Mouse (Mus musculus): ENCODE data around the gene Adgrl4. TPM values are rescaled to one million over a fixed set of nuclear protein-coding genes. Genes with fewer than 3 reads are reported as not detected.

Gene Adgrl4
- polyA plus RNA-seq, 1 experiment from 2014 or later: 7.5 TPM

GRCm38 (mm10) chr3:151438364-151438763 is 677 bp downstream of the Adgrl4 start:
- H3K4me1 ChIP-seq: peaks cover 5% of the 10 kb centered on the region; the same call in 1 of the 2 replicates
- no peak overlapping the region for H3K4me2 ChIP-seq
- no peak overlapping the region for H3K9ac ChIP-seq
- no peak for ATAC-seq (ENCODE audit: insufficient number of reproducible peaks, low FRiP score, low TSS enrichment, low read depth)
- no peaks in the 10 kb centered on the region for H3K36me3 ChIP-seq
- H3K4me3 ChIP-seq: no peak overlapping the region
- WGBS: 75% methylated on average over 5 of the region's 5 CpGs
- no peaks in the 10 kb centered on the region for H3K27me3 ChIP-seq
- no peak overlapping the region for H3K27ac ChIP-seq
- no peaks in the 10 kb centered on the region for H3K9me3 ChIP-seq

GRCm38 (mm10) chr3:151439976-151440375 is 2.3 kb downstream of the Adgrl4 start:
- 65% methylated on average over 2 of the region's 2 CpGs for WGBS
- no peak overlapping the region for H3K27ac ChIP-seq

GRCm38 (mm10) chr3:151442026-151442425 is 4.3 kb downstream of the Adgrl4 start:
- Histone ChIP-seq H3K4me1 (peaks cover 5% of the 10 kb centered on the region; the same call in 1 of the 2 replicates), H3K4me2 (no peak overlapping the region), H3K27ac (no peak overlapping the region), H3K36me3 (no peaks in the 10 kb centered on the region), H3K4me3 (no peak overlapping the region), H3K9me3 (no peaks in the 10 kb centered on the region), H3K9ac (no peak overlapping the region), H3K27me3 (no peaks in the 10 kb centered on the region)
- WGBS: 83% methylated on average over 2 of the region's 2 CpGs
- no peak for ATAC-seq (ENCODE audit: insufficient number of reproducible peaks, low FRiP score, low TSS enrichment, low read depth)

More at GRCm38 (mm10) chr3:151439976-151440375, 2.3 kb downstream of the Adgrl4 start:
- Histone ChIP-seq H3K4me3 (no peak overlapping the region), H3K27me3 (no peaks in the 10 kb centered on the region), H3K9me3 (no peaks in the 10 kb centered on the region), H3K9ac (no peak overlapping the region), H3K4me2 (no peak overlapping the region), H3K36me3 (no peaks in the 10 kb centered on the region), H3K4me1 (peaks cover 5% of the 10 kb centered on the region; the same call in 1 of the 2 replicates)
- ATAC-seq (ENCODE audit: insufficient number of reproducible peaks, low FRiP score, low TSS enrichment, low read depth): no peak

GRCm38 (mm10) chr3:151443486-151443885 is 5.8 kb downstream of the Adgrl4 start:
- Histone ChIP-seq H3K27me3 (no peaks in the 10 kb centered on the region), H3K9me3 (no peaks in the 10 kb centered on the region), H3K4me1 (no peaks in the 10 kb centered on the region), H3K4me2 (no peak overlapping the region), H3K9ac (no peak overlapping the region), H3K36me3 (no peaks in the 10 kb centered on the region), H3K27ac (no peak overlapping the region), H3K4me3 (no peak overlapping the region)
- 74% methylated on average over 5 of the region's 5 CpGs for WGBS
- ATAC-seq (ENCODE audit: insufficient number of reproducible peaks, low FRiP score, low TSS enrichment, low read depth): no peak

GRCm38 (mm10) chr3:151444284-151444683 is 6.6 kb downstream of the Adgrl4 start:
- Histone ChIP-seq H3K27me3 (no peaks in the 10 kb centered on the region), H3K27ac (no peak overlapping the region), H3K4me2 (no peak overlapping the region), H3K9me3 (no peaks in the 10 kb centered on the region), H3K9ac (no peak overlapping the region), H3K4me1 (no peaks in the 10 kb centered on the region), H3K4me3 (no peak overlapping the region), H3K36me3 (no peaks in the 10 kb centered on the region)
- 80% methylated on average over 4 of the region's 4 CpGs for WGBS
- no peak for ATAC-seq (ENCODE audit: insufficient number of reproducible peaks, low FRiP score, low TSS enrichment, low read depth)

GRCm38 (mm10) chr3:151445936-151446335 is 8.2 kb downstream of the Adgrl4 start:
- H3K36me3 ChIP-seq: no peaks in the 10 kb centered on the region
- no peak overlapping the region for H3K4me2 ChIP-seq
- H3K9ac ChIP-seq: no peak overlapping the region
- H3K9me3 ChIP-seq: no peaks in the 10 kb centered on the region
- no peak for ATAC-seq (ENCODE audit: insufficient number of reproducible peaks, low FRiP score, low TSS enrichment, low read depth)
- H3K4me1 ChIP-seq: no peaks in the 10 kb centered on the region
- H3K4me3 ChIP-seq: no peak overlapping the region
- H3K27me3 ChIP-seq: no peaks in the 10 kb centered on the region
- H3K27ac ChIP-seq: no peak overlapping the region
- WGBS: 48% methylated on average over 2 of the region's 2 CpGs

- no peaks in the 10 kb centered on the region for H3K36me3 ChIP-seq
- H3K27me3 ChIP-seq: no peaks in the 10 kb centered on the region
- H3K9ac ChIP-seq: no peak overlapping the region
- no peaks in the 10 kb centered on the region for H3K4me1 ChIP-seq
- WGBS: 53% methylated on average over 6 of the region's 6 CpGs
- no peak overlapping the region for H3K4me3 ChIP-seq
- no peak for ATAC-seq (ENCODE audit: insufficient number of reproducible peaks, low FRiP score, low TSS enrichment, low read depth)
- no peak overlapping the region for H3K4me2 ChIP-seq
- H3K27ac ChIP-seq: no peak overlapping the region
- H3K9me3 ChIP-seq: no peaks in the 10 kb centered on the region
These were observed 17.5 kb downstream of the Adgrl4 start for GRCm38 (mm10) chr3:151454985-151455701.

DNA sequence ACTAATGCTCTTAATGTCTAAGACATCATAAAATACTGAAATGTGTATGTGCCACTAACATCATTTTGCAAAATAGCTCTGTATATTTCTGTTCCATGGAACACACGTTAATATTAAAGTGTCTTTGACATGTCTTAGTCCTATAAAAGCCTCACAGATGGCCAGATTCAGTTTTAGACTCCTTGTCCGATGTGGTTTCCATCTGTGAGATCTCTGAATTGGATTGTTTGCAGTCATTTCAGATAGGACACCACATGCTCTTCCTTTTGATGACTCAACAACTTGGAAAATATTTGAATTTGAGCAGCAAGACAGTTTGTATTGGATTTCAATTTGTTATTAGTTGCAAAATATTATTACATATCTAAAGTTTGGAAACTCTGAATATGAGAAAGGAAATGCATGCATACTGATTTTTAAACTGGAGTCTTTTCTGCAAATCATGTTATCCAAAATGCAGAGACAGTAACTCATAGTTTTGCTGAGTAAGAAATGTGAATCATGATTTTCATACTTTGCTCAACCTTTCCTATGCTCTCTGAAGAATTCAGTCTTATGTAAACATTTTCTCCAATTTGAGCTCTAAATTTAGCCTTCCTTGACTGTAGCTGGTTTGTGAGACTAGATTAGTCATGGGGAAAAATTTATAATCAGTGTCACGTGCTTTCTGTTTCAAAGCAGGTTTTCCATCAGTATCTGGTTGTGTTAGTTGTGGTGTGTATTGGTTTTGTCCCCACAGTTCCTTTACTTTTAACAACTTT is 21.9 kb downstream of the Adgrl4 start:
- H3K9ac ChIP-seq: no peak overlapping the region
- no peak overlapping the region for H3K27ac ChIP-seq
- no peaks in the 10 kb centered on the region for H3K9me3 ChIP-seq
- H3K4me3 ChIP-seq: no peak overlapping the region
- ATAC-seq (ENCODE audit: insufficient number of reproducible peaks, low FRiP score, low TSS enrichment, low read depth): no peak
- H3K27me3 ChIP-seq: no peaks in the 10 kb centered on the region
- no peaks in the 10 kb centered on the region for H3K36me3 ChIP-seq
- no peak overlapping the region for H3K4me2 ChIP-seq
- no peaks in the 10 kb centered on the region for H3K4me1 ChIP-seq
- WGBS: 68% methylated on average over 3 of the region's 3 CpGs

DNA sequence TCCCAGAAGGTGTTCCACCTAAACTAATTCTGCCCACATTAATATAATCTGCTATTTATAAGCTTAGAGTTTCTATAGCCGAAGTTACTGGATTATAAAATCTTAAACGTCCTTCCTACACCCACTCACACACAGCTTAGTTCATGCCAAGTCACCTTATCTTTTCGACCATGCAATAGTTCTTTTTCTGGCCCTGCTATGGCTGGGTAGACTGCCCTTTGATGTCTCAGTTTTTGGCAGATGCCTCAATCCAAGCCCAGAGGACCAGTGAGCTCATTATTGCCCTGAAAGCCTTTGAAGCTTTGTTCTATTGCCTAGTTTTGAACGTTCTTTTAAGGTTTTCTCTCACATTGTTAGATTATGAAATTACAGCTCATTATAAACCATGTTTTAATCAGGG is 27.5 kb downstream of the Adgrl4 start:
- Histone ChIP-seq H3K4me1 (no peaks in the 10 kb centered on the region), H3K27ac (no peak overlapping the region), H3K27me3 (no peaks in the 10 kb centered on the region), H3K4me3 (no peak overlapping the region), H3K9ac (no peak overlapping the region), H3K4me2 (no peak overlapping the region), H3K9me3 (no peaks in the 10 kb centered on the region), H3K36me3 (no peaks in the 10 kb centered on the region)
- 46% methylated on average over 4 of the region's 4 CpGs for WGBS
- no peak for ATAC-seq (ENCODE audit: insufficient number of reproducible peaks, low FRiP score, low TSS enrichment, low read depth)

DNA sequence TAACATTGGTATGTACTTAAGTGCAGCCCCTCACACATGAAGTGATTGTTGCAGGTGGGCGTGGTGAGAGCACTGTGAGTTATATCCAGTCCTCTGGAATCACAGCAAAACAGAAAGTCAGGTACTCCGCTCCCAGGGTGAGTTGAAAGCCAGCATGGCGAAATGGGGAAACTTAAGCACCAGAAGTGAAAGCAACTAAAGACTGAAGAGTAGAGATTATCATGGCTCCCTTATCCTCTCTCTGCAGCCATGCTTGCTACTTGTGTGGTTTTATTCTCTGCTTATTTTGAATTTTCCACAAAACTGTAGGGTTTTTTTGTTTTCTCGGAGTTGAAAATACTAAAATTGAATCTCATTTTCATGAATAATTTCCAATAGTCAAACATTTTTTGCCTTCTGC is 51.2 kb downstream of the Adgrl4 start:
- WGBS: 92% methylated on average over 4 of the region's 4 CpGs
- no peak overlapping the region for H3K27ac ChIP-seq
- no peak for ATAC-seq (ENCODE audit: insufficient number of reproducible peaks, low FRiP score, low TSS enrichment, low read depth)
- no peaks in the 10 kb centered on the region for H3K36me3 ChIP-seq
- no peaks in the 10 kb centered on the region for H3K9me3 ChIP-seq
- no peaks in the 10 kb centered on the region for H3K27me3 ChIP-seq
- H3K9ac ChIP-seq: no peak overlapping the region
- H3K4me3 ChIP-seq: no peak overlapping the region
- H3K4me1 ChIP-seq: no peaks in the 10 kb centered on the region
- no peak overlapping the region for H3K4me2 ChIP-seq

DNA sequence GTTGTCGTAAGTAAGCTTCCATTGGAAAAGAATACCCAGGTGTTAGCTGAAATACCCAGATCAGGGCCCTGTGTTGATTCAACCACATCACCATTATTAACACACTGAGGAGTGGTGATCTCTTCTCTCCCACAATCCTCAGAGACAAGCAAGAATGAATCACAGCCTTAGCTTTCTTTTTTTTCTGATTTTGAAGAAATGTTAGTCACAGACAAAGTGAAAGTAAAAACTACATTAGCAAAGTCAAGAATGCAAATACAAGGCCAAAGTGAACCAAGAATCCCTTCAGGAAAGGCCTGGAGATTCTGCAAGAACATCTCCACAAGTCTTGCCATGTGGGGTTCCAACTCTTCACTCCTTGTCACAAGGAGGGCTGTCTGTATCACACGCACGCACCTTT is 67.9 kb downstream of the Adgrl4 start:
- Histone ChIP-seq H3K36me3 (no peaks in the 10 kb centered on the region), H3K4me1 (no peaks in the 10 kb centered on the region), H3K27ac (no peak overlapping the region), H3K27me3 (no peaks in the 10 kb centered on the region), H3K9me3 (no peaks in the 10 kb centered on the region), H3K9ac (no peak overlapping the region), H3K4me2 (no peak overlapping the region), H3K4me3 (no peak overlapping the region)
- 94% methylated on average over 3 of the region's 3 CpGs for WGBS
- ATAC-seq (ENCODE audit: insufficient number of reproducible peaks, low FRiP score, low TSS enrichment, low read depth): no peak

GRCm38 (mm10) chr3:151511184-151511583 is 73.5 kb downstream of the Adgrl4 start:
- H3K4me1 ChIP-seq: no peaks in the 10 kb centered on the region
- no peak overlapping the region for H3K9ac ChIP-seq
- no peaks in the 10 kb centered on the region for H3K36me3 ChIP-seq
- no peak for ATAC-seq (ENCODE audit: insufficient number of reproducible peaks, low FRiP score, low TSS enrichment, low read depth)
- no peak overlapping the region for H3K4me3 ChIP-seq
- no peaks in the 10 kb centered on the region for H3K9me3 ChIP-seq
- no peaks in the 10 kb centered on the region for H3K27me3 ChIP-seq
- no peak overlapping the region for H3K4me2 ChIP-seq
- H3K27ac ChIP-seq: no peak overlapping the region
- WGBS: 91% methylated on average over 5 of the region's 5 CpGs
